Mouse (Mus musculus): ENCODE data around the gene Izumo1r. TPM values are rescaled to one million over a fixed set of nuclear protein-coding genes. Genes with fewer than 3 reads are reported as not detected.

The Izumo1r gene
- polyA plus RNA-seq, 1 experiment from 2014 or later = 0.27 TPM

DNA sequence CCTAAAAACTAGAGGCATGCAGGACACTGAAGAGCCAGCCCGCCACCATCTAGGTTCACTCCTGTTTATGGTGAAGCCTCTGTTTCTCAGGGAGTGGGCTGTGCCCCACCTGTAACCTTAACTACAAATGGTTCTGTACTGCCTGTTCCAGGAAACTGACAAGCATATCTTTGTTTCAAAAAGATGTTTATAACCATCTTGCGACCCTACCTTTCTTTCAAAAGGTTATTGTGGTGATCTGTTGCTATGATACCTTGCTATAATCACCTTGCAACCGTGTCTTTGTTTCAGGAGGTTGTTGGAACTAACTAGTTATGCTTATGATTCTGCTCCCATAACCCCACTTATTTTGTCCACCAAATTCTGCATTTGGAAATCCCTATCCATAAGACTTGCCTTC, 59.8 kb downstream of the Izumo1r start:
- no peak for DNase-seq (ENCODE audit: low spot score)
- no peak overlapping the region for H3K4me2 ChIP-seq (ENCODE audit: low read depth, low read length)
- no peak overlapping the region for H3K27ac ChIP-seq (replicated peaks; ENCODE audit: low read depth, low read length)
- H3K9ac ChIP-seq (replicated peaks; ENCODE audit: low read length) = no peak overlapping the region
- no peak for ATAC-seq (replicated peaks; ENCODE audit: insufficient number of reproducible peaks, low FRiP score, low TSS enrichment, low read depth)
- no peaks in the 10 kb centered on the region for H3K36me3 ChIP-seq (replicated peaks; ENCODE audit: control insufficient read depth, insufficient read depth, low read depth, low read length)
- no peak overlapping the region for H3K4me3 ChIP-seq (ENCODE audit: low read depth, low read length)
- WGBS = 93% methylated on average over 3 of the region's 3 CpGs
- no peaks in the 10 kb centered on the region for H3K4me1 ChIP-seq (ENCODE audit: control insufficient read depth, insufficient read depth, low read length)
- H3K9me3 ChIP-seq (replicated peaks; ENCODE audit: control insufficient read depth, low read length) = no peaks in the 10 kb centered on the region
- H3K27me3 ChIP-seq (ENCODE audit: control insufficient read depth, insufficient read depth, low read length) = no peaks in the 10 kb centered on the region

DNA sequence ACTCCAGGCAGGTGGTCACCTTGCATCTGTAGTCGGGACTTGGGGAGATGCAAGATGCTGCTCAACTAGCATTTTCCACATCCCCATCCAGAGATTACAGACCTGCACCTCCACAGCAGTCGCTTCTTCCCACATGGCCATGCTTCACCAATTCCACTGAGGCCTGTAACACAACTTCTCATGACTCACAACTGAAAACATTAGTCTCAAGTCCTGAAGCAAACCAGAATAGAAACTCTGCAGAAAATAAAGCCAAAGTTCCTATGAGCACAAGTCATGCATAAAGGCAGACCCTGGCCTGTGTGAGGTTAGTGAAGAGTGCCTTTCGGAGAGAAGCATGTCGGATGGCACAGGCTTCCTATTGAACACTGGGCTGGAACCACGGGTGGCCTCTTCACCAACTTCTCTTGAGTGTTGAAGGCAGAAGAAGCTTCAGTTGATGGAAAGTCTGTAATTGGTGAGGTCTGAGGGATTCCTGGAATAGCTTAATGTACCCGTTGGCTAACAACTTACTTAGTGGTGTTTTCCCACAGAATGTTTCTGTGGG, 60.4 kb downstream of the Izumo1r start:
- Histone ChIP-seq H3K4me3 (ENCODE audit: low read depth, low read length) (no peak overlapping the region), H3K9me3 (replicated peaks; ENCODE audit: control insufficient read depth, low read length) (no peaks in the 10 kb centered on the region), H3K9ac (replicated peaks; ENCODE audit: low read length) (no peak overlapping the region), H3K4me2 (ENCODE audit: low read depth, low read length) (no peak overlapping the region), H3K36me3 (replicated peaks; ENCODE audit: control insufficient read depth, insufficient read depth, low read depth, low read length) (no peaks in the 10 kb centered on the region), H3K27ac (replicated peaks; ENCODE audit: low read depth, low read length) (no peak overlapping the region), H3K27me3 (ENCODE audit: control insufficient read depth, insufficient read depth, low read length) (no peaks in the 10 kb centered on the region), H3K4me1 (ENCODE audit: control insufficient read depth, insufficient read depth, low read length) (no peaks in the 10 kb centered on the region)
- no peak for ATAC-seq (replicated peaks; ENCODE audit: insufficient number of reproducible peaks, low FRiP score, low TSS enrichment, low read depth)
- WGBS = 91% methylated on average over 6 of the region's 6 CpGs
- DNase-seq (ENCODE audit: low spot score) = no peak

DNA sequence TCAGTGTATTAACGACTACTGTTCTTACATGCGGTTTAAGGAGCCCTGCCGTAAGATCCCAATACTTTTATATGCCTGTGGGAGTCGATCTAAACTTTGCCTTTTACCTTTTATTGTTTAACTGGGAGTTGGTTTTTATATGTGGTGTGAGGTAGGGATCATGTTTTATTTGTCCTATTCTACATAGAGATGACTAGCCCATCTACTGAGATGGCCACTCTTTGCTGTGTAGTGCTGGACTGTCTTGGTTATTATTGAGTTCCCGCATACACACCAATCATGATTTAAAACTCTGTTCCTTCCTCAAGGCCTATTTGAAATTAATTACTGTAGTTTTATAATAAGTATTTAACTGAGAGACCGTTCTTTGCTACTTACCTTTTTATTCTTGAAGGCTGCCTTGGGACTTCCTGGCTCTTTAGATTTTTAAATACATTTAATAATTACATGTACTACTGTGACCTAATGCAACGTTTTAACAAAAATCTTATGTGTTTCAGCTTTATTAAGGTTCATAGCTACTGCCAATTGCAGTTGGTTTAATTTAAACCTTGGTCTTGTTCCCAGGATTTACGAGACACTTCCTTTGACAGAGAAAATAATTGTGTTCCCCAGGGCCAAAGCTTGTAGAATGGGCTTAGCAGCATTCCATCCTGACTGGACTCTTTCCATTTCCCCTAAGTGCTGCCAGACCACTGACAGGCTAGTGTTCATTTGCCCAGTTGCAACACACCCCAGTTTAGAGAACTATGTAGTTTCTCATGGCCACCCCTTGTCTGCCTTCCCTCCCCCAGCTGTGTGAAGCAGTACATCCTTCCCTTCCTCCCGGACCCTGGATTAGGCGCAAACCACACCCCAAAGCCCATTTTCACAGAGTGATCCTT, 61.6 kb downstream of the Izumo1r start:
- no peaks in the 10 kb centered on the region for H3K9me3 ChIP-seq (replicated peaks; ENCODE audit: control insufficient read depth, low read length)
- H3K4me1 ChIP-seq (ENCODE audit: control insufficient read depth, insufficient read depth, low read length) = no peaks in the 10 kb centered on the region
- ATAC-seq (replicated peaks; ENCODE audit: insufficient number of reproducible peaks, low FRiP score, low TSS enrichment, low read depth) = no peak
- DNase-seq (ENCODE audit: low spot score) = no peak
- H3K27ac ChIP-seq (replicated peaks; ENCODE audit: low read depth, low read length) = no peak overlapping the region
- H3K27me3 ChIP-seq (ENCODE audit: control insufficient read depth, insufficient read depth, low read length) = no peaks in the 10 kb centered on the region
- H3K4me3 ChIP-seq (ENCODE audit: low read depth, low read length) = no peak overlapping the region
- H3K4me2 ChIP-seq (ENCODE audit: low read depth, low read length) = no peak overlapping the region
- no peaks in the 10 kb centered on the region for H3K36me3 ChIP-seq (replicated peaks; ENCODE audit: control insufficient read depth, insufficient read depth, low read depth, low read length)
- WGBS = 83% methylated on average over 10 of the region's 10 CpGs
- no peak overlapping the region for H3K9ac ChIP-seq (replicated peaks; ENCODE audit: low read length)

DNA sequence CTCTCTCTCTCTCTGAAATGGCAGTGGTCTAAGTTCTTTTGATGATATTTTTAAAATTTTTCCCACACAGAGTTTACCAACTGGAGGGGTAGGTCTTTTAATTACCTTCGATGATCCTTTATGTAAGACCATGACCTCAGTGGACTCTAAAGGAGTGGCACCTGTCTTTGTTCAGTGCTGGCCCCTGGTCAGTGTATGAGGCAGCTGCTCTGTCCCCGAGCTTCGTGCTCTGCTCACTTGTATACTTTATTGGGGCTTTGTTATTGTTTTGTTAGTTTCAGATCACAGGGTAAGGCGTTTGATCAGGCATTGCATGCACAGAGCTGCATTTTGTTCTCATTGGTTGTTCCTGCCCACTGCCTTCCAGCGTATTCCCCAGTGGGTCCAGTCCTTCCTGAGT, 63.8 kb downstream of the Izumo1r start:
- Histone ChIP-seq H3K4me3 (ENCODE audit: low read depth, low read length) (no peak overlapping the region), H3K9ac (replicated peaks; ENCODE audit: low read length) (no peak overlapping the region), H3K4me2 (ENCODE audit: low read depth, low read length) (no peak overlapping the region), H3K36me3 (replicated peaks; ENCODE audit: control insufficient read depth, insufficient read depth, low read depth, low read length) (no peaks in the 10 kb centered on the region; the same call in 1 of the 2 replicates), H3K9me3 (replicated peaks; ENCODE audit: control insufficient read depth, low read length) (no peaks in the 10 kb centered on the region), H3K4me1 (ENCODE audit: control insufficient read depth, insufficient read depth, low read length) (no peaks in the 10 kb centered on the region), H3K27ac (replicated peaks; ENCODE audit: low read depth, low read length) (no peak overlapping the region), H3K27me3 (ENCODE audit: control insufficient read depth, insufficient read depth, low read length) (no peaks in the 10 kb centered on the region)
- no peak for DNase-seq (ENCODE audit: low spot score)
- WGBS = 74% methylated on average over 5 of the region's 5 CpGs
- ATAC-seq (replicated peaks; ENCODE audit: insufficient number of reproducible peaks, low FRiP score, low TSS enrichment, low read depth) = no peak

DNA sequence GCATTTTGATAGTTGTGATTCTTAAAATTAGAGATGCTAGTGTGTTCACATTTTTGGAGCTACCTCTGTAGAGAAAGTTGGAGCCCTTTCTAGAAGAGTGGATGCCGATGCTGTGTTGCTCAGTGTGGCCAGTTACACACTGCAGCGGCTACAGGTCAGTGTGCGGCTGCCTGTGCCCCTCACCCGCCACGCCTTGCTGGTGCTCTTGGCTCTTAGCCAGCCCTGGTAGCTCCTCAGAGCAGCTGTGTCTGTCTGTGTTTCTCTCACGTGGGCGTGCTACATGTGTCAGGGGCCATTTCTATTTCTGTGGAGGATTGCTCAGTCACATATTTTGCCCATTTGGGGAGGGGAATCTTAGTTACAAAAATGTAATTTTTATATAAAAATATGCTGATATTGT, 64.2 kb downstream of the Izumo1r start:
- no peaks in the 10 kb centered on the region; the same call in 1 of the 2 replicates for H3K36me3 ChIP-seq (replicated peaks; ENCODE audit: control insufficient read depth, insufficient read depth, low read depth, low read length)
- no peaks in the 10 kb centered on the region for H3K9me3 ChIP-seq (replicated peaks; ENCODE audit: control insufficient read depth, low read length)
- H3K27me3 ChIP-seq (ENCODE audit: control insufficient read depth, insufficient read depth, low read length) = no peaks in the 10 kb centered on the region
- ATAC-seq (replicated peaks; ENCODE audit: insufficient number of reproducible peaks, low FRiP score, low TSS enrichment, low read depth) (no peak), DNase-seq (ENCODE audit: low spot score) (peak; percentile 20)
- no peak overlapping the region for H3K4me3 ChIP-seq (ENCODE audit: low read depth, low read length)
- no peaks in the 10 kb centered on the region for H3K4me1 ChIP-seq (ENCODE audit: control insufficient read depth, insufficient read depth, low read length)
- no peak overlapping the region for H3K9ac ChIP-seq (replicated peaks; ENCODE audit: low read length)
- H3K4me2 ChIP-seq (ENCODE audit: low read depth, low read length) = no peak overlapping the region
- 75% methylated on average over 7 of the region's 7 CpGs for WGBS
- no peak overlapping the region for H3K27ac ChIP-seq (replicated peaks; ENCODE audit: low read depth, low read length)

Other genes starting within 250 kb of the Izumo1r start
- not detected in 2 replicates for gene Piwil4, start 163.2 kb downstream of the Izumo1r start, polyA plus RNA-seq (2014; fragmentation: Nextera tagmentation; extraction: Ambion mirVana)
- gene Fut4, start 151.6 kb downstream of the Izumo1r start, polyA plus RNA-seq (2014; fragmentation: Nextera tagmentation; extraction: Ambion mirVana) = 4.3 and 5.0 TPM in 2 replicates
- gene 1700012B09Rik, start 132.9 kb downstream of the Izumo1r start, polyA plus RNA-seq (2014; fragmentation: Nextera tagmentation; extraction: Ambion mirVana) = 0.43 and 0.58 TPM in 2 replicates
- gene Mre11a, start 119.3 kb downstream of the Izumo1r start, polyA plus RNA-seq (2014; fragmentation: Nextera tagmentation; extraction: Ambion mirVana) = 33.0 and 39.2 TPM in 2 replicates
- 56.1 and 57.3 TPM in 2 replicates for gene Ankrd49, start 119.1 kb downstream of the Izumo1r start, polyA plus RNA-seq (2014; fragmentation: Nextera tagmentation; extraction: Ambion mirVana)
- gene Gpr83, start 43.7 kb downstream of the Izumo1r start, polyA plus RNA-seq (2014; fragmentation: Nextera tagmentation; extraction: Ambion mirVana) = 0.21 and 0.29 TPM in 2 replicates
- 89.8 and 94.4 TPM in 2 replicates for gene Panx1, start 141.5 kb upstream of the Izumo1r start, polyA plus RNA-seq (2014; fragmentation: Nextera tagmentation; extraction: Ambion mirVana)
- not detected in 2 replicates for gene Hephl1, start 208.2 kb upstream of the Izumo1r start, polyA plus RNA-seq (2014; fragmentation: Nextera tagmentation; extraction: Ambion mirVana)

All from embryonic facial prominence, embryonic 11.5 days (tissue).